Mouse (Mus musculus): Measurements from ENCODE around the gene Rpa1.

GRCm38 (mm10) chr11:75319246-75319645 lies 28.9 kb downstream of the Rpa1 start:
- TF ChIP-seq CTCF (IDR thresholded peaks at IDR 0.05; ENCODE audit: insufficient read depth, low read depth, low read length) (no peak), POLR2A (IDR thresholded peaks at IDR 0.05; ENCODE audit: insufficient read depth, low read depth, low read length) (no peak)

Measured in olfactory bulb, adult 2 months (tissue).